Mouse (Mus musculus) myocyte (in vitro differentiated cells): Measurements from ENCODE around the gene Naa38.

Experiments
- CEBPB ChIP-seq: IDR thresholded peaks from 2 replicates; pipeline ENCODE4 v1.6.1; 2011; ENCODE audit warnings: mild to moderate bottlenecking, moderate library complexity; ENCODE audit not compliant: poor library complexity, insufficient read depth, severe bottlenecking
- E2F4 ChIP-seq: IDR thresholded peaks from one replicate; pipeline ENCODE4 v1.6.1; 2011; ENCODE audit warnings: mild to moderate bottlenecking, control low read depth, moderate library complexity; ENCODE audit not compliant: insufficient read depth
- POLR2A ChIP-seq: IDR thresholded peaks from one replicate; pipeline ENCODE4 v1.6.1; 2011; ENCODE audit warnings: low read depth, mild to moderate bottlenecking, control low read depth, moderate library complexity; ENCODE audit not compliant: insufficient read length
- POLR2AphosphoS2 ChIP-seq: IDR thresholded peaks from one replicate; pipeline ENCODE4 v1.6.1; 2011; ENCODE audit warnings: low read depth, control low read depth; ENCODE audit not compliant: insufficient read length
- REST ChIP-seq: IDR thresholded peaks from one replicate; pipeline ENCODE4 v1.6.1; 2011; ENCODE audit warnings: mild to moderate bottlenecking, control low read depth, moderate library complexity; ENCODE audit not compliant: insufficient read depth, insufficient read length
- TCF12 ChIP-seq: IDR thresholded peaks from one replicate; pipeline ENCODE4 v1.6.1; 2011; ENCODE audit warnings: mild to moderate bottlenecking, control low read depth; ENCODE audit not compliant: poor library complexity, insufficient read depth, severe bottlenecking
- USF1 ChIP-seq: IDR thresholded peaks from one replicate; pipeline ENCODE4 v1.6.1; 2011; ENCODE audit warnings: low read depth, mild to moderate bottlenecking, control low read depth, moderate library complexity

DNA sequence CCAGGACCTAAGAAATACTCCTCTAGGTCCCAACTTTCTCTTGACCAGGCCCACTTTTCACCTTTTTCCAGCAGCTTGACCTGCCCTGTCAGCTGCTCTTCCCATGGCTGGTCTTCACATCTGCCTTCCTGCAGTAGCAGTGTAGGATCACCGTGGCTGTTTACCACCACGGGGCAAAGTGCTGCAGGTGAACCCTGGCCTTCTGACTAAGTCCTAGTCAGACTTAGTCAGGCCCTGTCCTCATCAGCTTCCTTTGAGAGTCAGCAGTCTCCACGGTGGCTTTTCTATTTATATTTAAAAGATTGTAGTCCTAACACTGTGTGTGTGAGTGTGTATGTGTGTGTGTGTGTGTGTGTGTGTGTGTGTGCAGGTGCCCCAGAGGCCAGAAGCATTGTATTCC is 17.5 kb upstream of the Naa38 start:
- TF ChIP-seq CEBPB, result no peak
- no peak for TF ChIP-seq USF1
- no peak for TF ChIP-seq TCF12
- TF ChIP-seq REST, result no peak
- TF ChIP-seq POLR2A, result no peak
- TF ChIP-seq POLR2AphosphoS2, result no peak
- no peak for TF ChIP-seq E2F4
